Mouse (Mus musculus) T-cell, adult 2 months (primary cell): ENCODE data around the gene Dst.
"Not testable (repeated sequence)": the region's sequence is repeated elsewhere in the genome, so short reads cannot be mapped to it uniquely, and the experiment has no call there.

Source experiments
- DNase-seq: peaks from one replicate; pipeline ENCODE4 v3.0.0; 2022; ENCODE audit warnings: low spot score

Gene Dst

GRCm38 (mm10) chr1:34066401-34066800 lies 158.4 kb downstream of the Dst start:
- DNase-seq: not testable (repeated sequence)

- DNase-seq: no peak
Measured at GRCm38 (mm10) chr1:34068341-34068740, 160.3 kb downstream of the Dst start.

GRCm38 (mm10) chr1:34069514-34070290 lies 161.7 kb downstream of the Dst start:
- no peak for DNase-seq

GRCm38 (mm10) chr1:34070474-34070873 lies 162.4 kb downstream of the Dst start:
- DNase-seq: no peak

- DNase-seq: no peak
Measured at GRCm38 (mm10) chr1:34070991-34071639, 163.1 kb downstream of the Dst start.

GRCm38 (mm10) chr1:34072262-34072661 lies 164.2 kb downstream of the Dst start:
- DNase-seq: no peak

- DNase-seq: no peak
Measured at GRCm38 (mm10) chr1:34073436-34074169, 165.6 kb downstream of the Dst start.

GRCm38 (mm10) chr1:34074245-34075187 lies 166.5 kb downstream of the Dst start:
- DNase-seq: no peak

GRCm38 (mm10) chr1:34076701-34077421 lies 168.8 kb downstream of the Dst start:
- DNase-seq: no peak

GRCm38 (mm10) chr1:34077422-34077790 lies 169.4 kb downstream of the Dst start:
- no peak for DNase-seq

- DNase-seq: no peak
Measured at GRCm38 (mm10) chr1:34077941-34078340, 169.9 kb downstream of the Dst start.

GRCm38 (mm10) chr1:34089011-34089410 lies 181.0 kb downstream of the Dst start:
- no peak for DNase-seq

GRCm38 (mm10) chr1:34090700-34091099 lies 182.7 kb downstream of the Dst start:
- DNase-seq: no peak

GRCm38 (mm10) chr1:34093652-34094051 lies 185.6 kb downstream of the Dst start:
- DNase-seq: no peak

- no peak for DNase-seq
Measured at GRCm38 (mm10) chr1:34094301-34094700, 186.3 kb downstream of the Dst start.

GRCm38 (mm10) chr1:34095173-34095572 lies 187.1 kb downstream of the Dst start:
- no peak for DNase-seq

GRCm38 (mm10) chr1:34096923-34097322 lies 188.9 kb downstream of the Dst start:
- no peak for DNase-seq

GRCm38 (mm10) chr1:34097640-34098039 lies 189.6 kb downstream of the Dst start:
- DNase-seq: no peak

GRCm38 (mm10) chr1:34099439-34099838 lies 191.4 kb downstream of the Dst start:
- no peak for DNase-seq

- DNase-seq: no peak
Measured at GRCm38 (mm10) chr1:34100385-34100784, 192.4 kb downstream of the Dst start.

- DNase-seq: no peak
Measured at GRCm38 (mm10) chr1:34102604-34103003, 194.6 kb downstream of the Dst start.
